Mouse (Mus musculus) mature B cell (primary cell): ENCODE measurements around the gene Gm2115.

Experiments
- in situ Hi-C: fragments of 300-500 bp; cut with MboI; formaldehyde crosslinking; loops from 2 replicates; pipeline ENCODE4 v1.14.3; 2019

Gene Gm2115

DNA sequence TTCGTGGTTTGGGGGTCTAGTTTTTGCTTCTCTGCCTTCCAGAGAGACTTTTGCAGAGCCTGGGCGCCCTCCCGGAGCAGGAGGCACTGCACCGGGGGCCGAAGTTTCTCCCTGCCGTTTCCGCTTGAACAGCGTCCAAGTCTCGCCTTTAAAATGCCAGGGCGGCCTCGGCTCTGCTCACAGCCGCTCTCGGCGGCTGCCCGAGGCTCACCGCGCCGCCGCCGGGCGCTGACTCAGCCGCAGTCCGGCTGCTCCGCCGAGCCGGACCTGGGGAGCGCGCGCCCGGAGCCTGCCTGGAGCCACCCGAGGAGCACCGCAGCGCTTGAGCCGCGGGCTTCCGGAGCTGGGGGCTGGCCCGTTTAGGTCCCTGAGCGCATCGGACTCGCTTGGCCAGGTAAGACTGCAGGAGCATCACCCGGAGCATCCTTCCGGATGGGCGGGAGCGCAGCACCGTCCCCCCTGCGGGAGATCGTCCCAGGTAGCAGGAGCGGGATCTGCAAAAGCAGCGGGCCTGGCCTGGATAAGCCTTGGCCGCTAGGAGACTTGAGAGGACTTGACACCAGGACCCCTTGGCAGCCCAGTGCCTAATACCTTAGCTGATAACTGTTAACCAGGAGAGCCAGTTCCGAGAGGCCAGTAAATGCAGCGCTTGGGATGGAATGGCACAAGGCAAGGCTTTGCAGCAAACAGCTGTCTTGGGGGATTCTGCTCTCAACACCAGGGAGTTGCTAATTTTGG, at the start of gene Gm2115:
Gm2115 (plus strand) TSS at position 159 of the 738 bp plus-strand sequence.
- in situ Hi-C loops = no loop called here

GRCm38 (mm10) chr7:84483447-84484407, 45.0 kb upstream of the Gm2115 start:
- in situ Hi-C loops = no loop called here

DNA sequence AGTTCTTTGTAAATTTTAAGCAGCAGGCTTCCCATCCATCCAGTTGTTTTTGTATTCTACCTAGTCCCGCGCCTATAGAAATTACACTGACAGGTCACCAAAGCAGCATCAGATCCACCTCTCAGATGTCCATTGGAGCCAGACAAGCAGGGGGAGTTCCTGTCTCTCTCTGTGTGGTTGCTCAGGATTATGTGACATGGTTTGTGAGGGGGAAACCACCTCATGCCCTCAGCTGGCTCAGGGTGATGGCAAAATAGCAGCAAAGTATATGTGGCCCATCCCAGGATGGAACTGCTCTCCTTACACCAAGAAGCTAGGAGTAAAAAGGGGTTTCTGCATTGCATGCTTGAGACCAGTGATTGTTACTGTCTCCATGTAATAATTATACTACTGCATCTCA, 42.3 kb upstream of the Gm2115 start:
- in situ Hi-C loops = no loop called here

DNA sequence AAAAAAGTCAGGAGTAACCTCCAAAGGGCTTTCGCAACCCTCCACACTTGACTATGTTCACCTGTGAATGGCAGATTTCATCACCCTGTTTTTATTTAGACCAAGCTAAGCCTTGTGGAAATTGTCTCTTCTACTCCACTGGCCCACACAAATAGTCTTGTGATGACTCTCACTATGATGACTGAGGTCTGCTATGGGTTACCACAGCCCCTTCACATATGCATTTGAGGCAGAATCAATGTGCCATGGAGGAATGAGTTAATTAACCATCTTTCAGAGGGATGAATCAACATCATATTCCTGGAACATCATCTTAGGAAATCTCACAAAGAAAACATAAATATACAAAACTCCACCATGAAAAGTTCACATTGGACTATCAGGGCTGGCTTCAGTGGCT, 25.6 kb upstream of the Gm2115 start:
- in situ Hi-C loops = no loop called here

DNA sequence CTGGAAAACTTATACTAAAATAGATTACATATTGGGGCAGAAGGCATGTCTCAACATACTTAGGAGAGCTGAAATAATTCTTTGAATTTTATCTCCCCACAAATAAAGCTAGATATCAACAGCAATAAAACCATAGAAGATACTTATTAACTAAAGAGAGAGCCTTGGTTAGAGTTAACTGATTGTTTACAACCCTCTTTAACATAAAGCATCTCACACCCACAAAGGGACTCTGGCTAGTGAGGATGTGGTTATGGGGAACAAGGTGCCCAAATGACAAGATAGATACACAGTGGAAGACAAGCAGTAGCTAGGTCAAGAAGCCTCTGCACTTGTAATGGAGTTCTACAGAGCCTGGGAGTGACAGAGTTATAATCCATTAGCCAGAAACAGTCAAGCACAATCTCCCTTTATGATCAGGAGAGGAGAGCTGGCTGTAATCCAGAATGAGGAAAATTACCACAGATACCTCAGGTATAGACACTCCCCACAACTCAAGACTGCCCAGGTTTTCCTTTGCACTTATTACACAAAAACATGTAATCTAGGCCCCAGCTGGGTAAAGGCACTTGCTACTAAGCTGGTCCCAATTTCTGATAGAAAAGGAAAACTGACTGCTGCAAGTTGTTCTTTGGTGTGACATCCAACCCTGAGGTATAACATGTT, 10.1 kb upstream of the Gm2115 start:
- in situ Hi-C loops = no loop called here

GRCm38 (mm10) chr7:84521329-84521728, 7.4 kb upstream of the Gm2115 start:
- in situ Hi-C loops = no loop called here

DNA sequence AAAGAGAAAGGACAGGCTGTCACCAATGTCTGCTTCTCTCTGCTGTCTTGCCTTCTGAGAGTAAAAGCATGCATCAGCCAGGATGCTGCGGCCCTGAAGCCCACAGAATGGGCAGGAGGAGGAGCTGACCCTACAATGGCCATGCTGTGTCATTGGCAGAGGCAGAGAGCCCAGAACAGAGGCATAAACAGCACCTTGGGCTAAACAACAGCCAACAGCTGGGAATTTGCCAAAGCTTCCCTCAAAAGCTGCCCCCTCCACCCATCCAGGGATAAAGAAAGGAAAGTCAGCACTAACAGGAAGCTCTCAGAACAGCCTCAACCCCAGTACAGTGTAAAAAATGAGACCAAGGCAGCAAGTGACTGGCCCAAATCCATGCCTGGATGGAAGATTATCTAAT, 6.3 kb upstream of the Gm2115 start:
- in situ Hi-C loops = no loop called here

GRCm38 (mm10) chr7:84526171-84526570, 2.6 kb upstream of the Gm2115 start:
- in situ Hi-C loops = no loop called here

GRCm38 (mm10) chr7:84532795-84533194, 4.0 kb downstream of the Gm2115 start:
- in situ Hi-C loops = no loop called here

DNA sequence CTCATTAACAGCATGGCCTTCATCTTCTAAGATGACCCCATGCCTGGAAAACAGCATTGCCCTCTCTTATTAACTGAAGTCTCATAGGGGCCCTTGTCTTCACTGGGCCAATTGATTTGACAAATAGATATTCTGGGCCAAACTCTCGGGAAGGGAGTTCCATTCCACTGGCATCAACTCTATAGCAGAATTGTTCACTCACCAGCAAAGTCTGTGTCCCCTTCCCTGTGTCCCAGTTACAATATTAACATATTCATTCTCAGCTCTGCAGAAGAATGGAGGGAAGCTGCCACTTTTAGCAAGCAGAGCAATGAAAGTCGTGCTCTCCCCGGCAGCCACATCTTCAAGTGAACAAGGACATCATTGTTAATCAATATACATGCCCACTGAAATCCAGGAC, 5.9 kb downstream of the Gm2115 start:
- in situ Hi-C loops = no loop called here

GRCm38 (mm10) chr7:84544946-84545345, 16.2 kb downstream of the Gm2115 start:
- in situ Hi-C loops = no loop called here

GRCm38 (mm10) chr7:84546667-84547066, 17.9 kb downstream of the Gm2115 start:
- in situ Hi-C loops = no loop called here

DNA sequence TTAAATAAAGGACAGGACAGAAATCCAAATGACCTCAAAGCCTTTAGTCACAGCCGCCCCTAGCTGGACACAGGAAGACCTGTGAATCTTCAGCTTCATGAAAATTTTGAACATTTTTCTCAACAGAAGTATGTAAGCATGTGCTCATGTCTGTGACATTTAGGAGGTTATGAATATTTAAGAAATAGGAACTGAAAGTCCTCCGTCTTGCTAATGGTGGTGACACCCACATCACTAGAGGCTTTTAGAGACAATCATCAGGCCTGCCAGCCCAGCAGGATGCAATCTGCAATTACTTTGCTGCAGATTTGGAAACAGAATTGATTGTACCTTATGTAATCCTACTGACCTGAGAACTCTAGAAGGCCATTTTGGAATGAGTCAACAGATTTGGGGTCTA, 22.7 kb downstream of the Gm2115 start:
- in situ Hi-C loops = no loop called here

DNA sequence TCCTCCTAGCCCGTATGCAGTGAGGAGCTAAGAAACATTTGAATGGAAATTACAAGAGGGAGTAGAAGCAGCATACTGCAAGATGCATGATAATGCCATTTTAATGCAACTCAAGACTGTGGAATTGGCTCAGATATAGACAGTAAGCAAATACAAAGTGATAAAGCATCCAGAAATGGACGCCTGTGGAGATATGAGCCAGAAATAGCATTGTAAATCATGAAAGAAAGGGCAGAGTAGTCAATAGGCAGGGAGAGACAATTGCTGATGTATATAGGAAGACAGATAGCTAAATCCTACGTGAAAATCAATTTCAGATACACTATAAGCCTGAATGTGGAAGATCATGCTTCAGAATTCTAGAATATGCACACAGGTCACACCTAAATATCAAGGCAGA, 26.5 kb downstream of the Gm2115 start:
- in situ Hi-C loops = no loop called here

DNA sequence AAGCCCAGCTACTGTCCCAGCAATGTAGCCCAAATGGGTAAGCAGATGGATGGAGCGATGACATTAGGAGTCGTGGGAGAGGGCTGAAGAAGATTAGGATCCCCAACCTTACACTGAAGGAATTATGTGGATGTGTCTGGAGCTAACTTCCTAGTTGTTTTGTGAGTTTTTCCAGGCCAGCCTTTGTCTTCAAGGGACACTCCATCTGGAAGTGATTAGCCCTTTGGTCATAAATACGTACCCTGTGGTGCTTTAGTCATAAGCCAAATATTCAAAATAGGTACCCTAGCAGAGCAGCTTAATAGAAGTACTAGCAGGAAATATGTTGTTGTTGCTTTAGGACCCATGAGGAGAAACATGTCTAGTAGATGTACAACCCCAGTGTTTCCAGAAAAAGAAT, 28.6 kb downstream of the Gm2115 start:
- in situ Hi-C loops = no loop called here

- in situ Hi-C loops = no loop called here
These were observed 31.7 kb downstream of the Gm2115 start for GRCm38 (mm10) chr7:84560500-84560899.

- in situ Hi-C loops = no loop called here
These were observed 35.5 kb downstream of the Gm2115 start for GRCm38 (mm10) chr7:84564236-84564635.

GRCm38 (mm10) chr7:84566200-84566599, 37.4 kb downstream of the Gm2115 start:
- in situ Hi-C loops = no loop called here

DNA sequence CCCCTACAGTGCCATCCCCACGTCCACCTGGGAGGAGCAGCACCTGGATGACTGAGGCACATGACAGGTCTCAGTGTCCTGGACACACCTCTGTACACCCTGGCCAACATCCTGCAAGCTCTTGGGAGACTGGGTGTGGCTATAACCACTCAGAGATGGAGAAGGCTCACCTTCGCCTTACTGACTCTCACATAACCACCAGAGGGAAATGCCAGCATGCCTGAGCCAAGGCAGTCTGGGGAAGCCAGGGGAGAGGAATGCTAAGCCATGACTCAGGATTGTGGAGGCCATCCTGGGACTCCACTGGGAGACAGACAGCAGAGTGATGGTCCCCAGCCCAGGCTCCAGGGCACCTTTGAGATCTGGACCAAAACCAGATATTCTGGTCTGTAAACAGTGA, 48.3 kb downstream of the Gm2115 start:
- in situ Hi-C loops = no loop called here

DNA sequence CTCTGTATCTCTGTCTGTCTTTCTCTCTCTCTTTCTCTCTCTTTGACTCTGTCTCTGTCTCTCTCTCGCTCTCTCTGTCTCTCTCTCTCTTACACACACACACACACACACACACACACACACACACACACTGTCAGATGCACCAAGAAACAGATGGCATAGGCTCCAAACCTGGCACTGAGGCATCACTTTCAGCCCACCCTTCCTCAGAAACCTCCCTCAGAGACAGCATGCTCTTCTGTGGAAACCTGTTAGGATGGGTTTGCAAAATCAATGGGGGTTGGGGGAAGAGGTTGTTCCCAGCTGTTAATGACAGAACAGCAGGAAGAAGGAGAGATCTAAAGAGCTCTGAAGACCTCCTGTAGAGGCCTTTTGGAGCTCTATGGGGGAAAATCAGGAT, 50.1 kb downstream of the Gm2115 start:
- in situ Hi-C loops = no loop called here

GRCm38 (mm10) chr7:84579769-84580168, 51.0 kb downstream of the Gm2115 start:
- in situ Hi-C loops = loop anchor here (10.0 kb wide), 1 partner anchor 195 kb away; no protein-coding TSS in a partner anchor

DNA sequence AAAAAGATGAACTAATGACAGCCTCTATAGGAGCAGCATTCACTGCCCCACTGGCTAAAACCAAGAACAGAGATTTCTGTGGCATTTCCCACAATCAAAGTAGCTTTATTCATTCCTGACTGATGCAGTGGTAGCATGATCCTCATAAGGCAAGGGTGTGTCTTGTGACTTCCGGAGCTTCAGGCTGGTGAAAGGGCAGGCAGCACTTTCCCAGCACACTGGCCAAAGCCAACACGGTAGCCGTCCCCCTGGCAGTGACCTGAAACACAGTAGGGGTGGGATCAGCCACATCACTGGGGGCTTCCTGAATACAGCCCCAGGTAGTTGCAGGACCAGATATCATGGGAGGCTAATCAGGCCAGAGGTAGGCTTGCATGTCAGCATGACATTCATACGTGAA, 56.3 kb downstream of the Gm2115 start:
- in situ Hi-C loops = loop anchor here (10.0 kb wide), 1 partner anchor 190 kb away; no protein-coding TSS in a partner anchor
